Mouse (Mus musculus) lung, adult 10 weeks (tissue): Measurements from ENCODE around the gene Olfr743. TPM values are rescaled to one million over a fixed set of nuclear protein-coding genes. Genes with fewer than 3 reads are reported as not detected.

ENCODE experiments used
- polyA plus RNA-seq: library from polyadenylated mRNA; stranded (reverse); fragments of 350-450 nt; fragmentation: Illumina TruSeq; extraction: RNeasy Lipid Tissue Mini Kit (QIAGEN cat#74804); gene quantifications from one replicate; pipeline ENCODE4 v1.2.3, GENCODE M21; 2014; ENCODE audit warnings: low read depth, low replicate concordance; ENCODE audit not compliant: insufficient read depth

The Olfr743 gene
- not detected for polyA plus RNA-seq

GRCm38 (mm10) chr14:50521539-50521938 is at the start of gene Olfr743:
Olfr743 (plus strand) TSS chr14:50521839.

GRCm38 (mm10) chr14:50472438-50472837 is 49.2 kb upstream of the Olfr743 start, which contains the start of gene Olfr741:
Olfr741 (plus strand) TSS chr14:50472738.

GRCm38 (mm10) chr14:50503300-50503699 is 18.3 kb upstream of the Olfr743 start, which contains the start of gene Olfr742:
Olfr742 (plus strand) TSS chr14:50503600.

Other genes starting within 250 kb of the Olfr743 start
- gene Olfr732, start 237.6 kb upstream of the Olfr743 start, polyA plus RNA-seq = not detected
- gene Olfr733, start 220.3 kb upstream of the Olfr743 start, polyA plus RNA-seq = not detected
- gene Olfr734, start 195.1 kb upstream of the Olfr743 start, polyA plus RNA-seq = not detected
- gene Olfr735, start 173.0 kb upstream of the Olfr743 start, polyA plus RNA-seq = not detected
- 0.20 TPM for gene Tlr11, start 163.9 kb upstream of the Olfr743 start, polyA plus RNA-seq
- gene Olfr736, start 140.7 kb upstream of the Olfr743 start, polyA plus RNA-seq = not detected
- not detected for gene Olfr738, start 114.3 kb upstream of the Olfr743 start, polyA plus RNA-seq
- gene Olfr739, start 103.2 kb upstream of the Olfr743 start, polyA plus RNA-seq = not detected
- not detected for gene Olfr740, start 76.3 kb upstream of the Olfr743 start, polyA plus RNA-seq
- not detected for gene Olfr741, start 49.1 kb upstream of the Olfr743 start, polyA plus RNA-seq
- gene Olfr742, start 18.2 kb upstream of the Olfr743 start, polyA plus RNA-seq = not detected
- not detected for gene Olfr744, start 93.0 kb downstream of the Olfr743 start, polyA plus RNA-seq
- gene Olfr745, start 117.5 kb downstream of the Olfr743 start, polyA plus RNA-seq = not detected
- not detected for gene Olfr746, start 125.2 kb downstream of the Olfr743 start, polyA plus RNA-seq
- gene Olfr747, start 171.4 kb downstream of the Olfr743 start, polyA plus RNA-seq = not detected
- not detected for gene Olfr748, start 185.5 kb downstream of the Olfr743 start, polyA plus RNA-seq
- not detected for gene Olfr749, start 223.3 kb downstream of the Olfr743 start, polyA plus RNA-seq